Mouse (Mus musculus) embryo, embryonic 11.5 days (tissue): ENCODE results near the gene Fbh1.

Experiments
- DNase-seq: peaks from one replicate; pipeline ENCODE4 v3.0.0-alpha.2; 2012; ENCODE audit warnings: low read depth, low spot score

Gene Fbh1

DNA sequence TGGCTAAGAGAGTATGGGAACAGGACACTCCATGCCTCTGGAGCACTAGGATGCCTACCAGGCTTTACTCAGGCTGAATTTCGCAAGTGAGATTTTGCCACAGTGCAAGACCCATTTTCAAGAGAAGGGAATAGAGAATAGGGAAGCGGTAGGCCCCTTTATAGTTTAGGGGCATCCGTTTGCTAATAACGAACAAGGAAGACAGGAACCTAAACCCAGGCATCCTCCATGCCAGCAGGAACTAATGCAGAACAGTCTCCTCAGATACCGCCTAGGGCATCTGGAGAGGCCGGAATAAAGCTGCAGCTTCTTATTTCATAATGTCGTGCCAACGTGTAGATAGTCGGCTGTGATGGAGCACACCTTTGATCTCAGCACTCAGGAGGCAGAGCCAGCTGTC, 54.8 kb downstream of the Fbh1 start:
- DNase-seq = no peak

- no peak for DNase-seq
These were observed 58.8 kb downstream of the Fbh1 start for GRCm38 (mm10) chr2:11718573-11718972.

GRCm38 (mm10) chr2:11714535-11714934, 62.8 kb downstream of the Fbh1 start:
- DNase-seq = no peak

- no peak for DNase-seq
These were observed 64.4 kb downstream of the Fbh1 start for GRCm38 (mm10) chr2:11713021-11713420.

GRCm38 (mm10) chr2:11712483-11712990, 64.8 kb downstream of the Fbh1 start:
- no peak for DNase-seq

DNA sequence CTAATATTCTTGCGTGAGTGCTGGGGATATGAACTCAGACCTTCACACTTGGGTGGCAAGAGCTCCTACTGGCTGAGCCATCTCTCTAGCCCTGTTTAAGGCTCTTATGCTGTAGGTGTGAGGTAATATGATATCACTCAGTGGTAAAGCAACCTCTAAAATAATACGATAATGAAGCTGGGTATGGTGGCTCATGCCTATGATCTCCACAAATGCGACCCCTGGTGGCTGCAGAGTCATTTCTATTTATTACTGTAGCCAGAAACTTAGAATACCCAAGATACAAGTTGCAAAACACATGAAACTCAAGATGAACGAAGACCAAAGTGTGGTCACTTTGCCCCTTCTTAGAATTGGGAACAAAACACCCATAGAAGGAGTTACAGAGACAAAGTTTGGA, 67.3 kb downstream of the Fbh1 start:
- DNase-seq = peak; percentile 7

DNA sequence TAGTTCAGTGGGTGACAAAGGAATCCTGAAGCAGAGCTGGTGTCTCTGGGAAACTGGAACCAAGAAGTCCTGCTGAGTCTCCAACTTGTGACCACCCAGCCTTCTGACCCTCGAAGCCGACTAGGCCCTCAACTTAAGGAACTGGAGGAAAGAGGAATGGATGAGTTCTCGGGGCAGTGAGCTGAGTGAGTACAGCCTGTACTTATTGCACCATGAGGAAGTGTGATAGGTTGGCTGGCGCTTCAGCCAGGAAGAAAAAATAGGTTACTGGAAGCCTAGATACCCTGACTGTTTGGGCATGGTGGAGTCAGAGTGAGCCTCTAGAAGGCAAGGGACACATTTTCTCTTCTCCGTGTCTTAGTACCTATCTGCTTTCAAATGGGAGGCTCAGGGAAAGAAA, 68.8 kb downstream of the Fbh1 start:
- DNase-seq = no peak

- no peak for DNase-seq
These were observed 70.7 kb downstream of the Fbh1 start for GRCm38 (mm10) chr2:11706746-11707065.

DNA sequence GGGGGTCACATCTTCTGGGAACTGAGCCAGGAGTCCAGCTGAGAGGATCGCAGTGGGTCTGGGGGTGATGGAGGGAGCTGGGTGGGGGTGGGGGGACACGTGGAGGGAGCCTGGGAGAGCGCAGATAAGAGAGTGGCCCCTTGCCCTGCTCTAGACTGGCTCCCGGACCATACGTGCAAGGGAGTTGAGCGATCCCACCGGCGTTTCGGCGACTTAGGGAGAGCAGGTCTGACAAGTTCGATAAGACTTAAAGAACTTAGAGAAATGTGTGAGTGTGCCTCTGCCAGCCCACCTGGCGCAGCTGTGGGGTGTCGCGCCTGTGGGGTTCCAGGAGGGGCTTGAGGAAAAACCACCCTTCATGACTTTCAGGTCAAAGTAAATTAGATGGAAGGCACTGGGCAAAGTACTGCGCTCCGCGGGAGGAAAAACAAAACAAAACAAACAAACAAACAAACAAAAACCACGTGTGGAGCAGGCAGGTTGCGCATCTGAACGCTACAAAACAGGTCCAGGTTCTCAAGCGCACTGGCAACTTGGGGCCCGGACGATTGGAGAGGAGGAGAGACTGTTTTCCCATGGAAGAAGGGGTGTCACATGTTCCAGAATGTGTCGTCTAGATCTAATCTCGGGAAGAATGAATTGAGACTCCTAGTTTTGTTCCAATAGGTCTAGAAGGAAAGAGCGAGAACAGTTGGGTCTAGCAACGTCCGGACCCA, 71.2 kb downstream of the Fbh1 start:
- DNase-seq = no peak

- peak; percentile 9 for DNase-seq
These were observed 72.0 kb downstream of the Fbh1 start, which contains the start of gene Il15ra for GRCm38 (mm10) chr2:11705201-11706025. Gene Il15ra (plus strand): TSS chr2:11705290.

DNA sequence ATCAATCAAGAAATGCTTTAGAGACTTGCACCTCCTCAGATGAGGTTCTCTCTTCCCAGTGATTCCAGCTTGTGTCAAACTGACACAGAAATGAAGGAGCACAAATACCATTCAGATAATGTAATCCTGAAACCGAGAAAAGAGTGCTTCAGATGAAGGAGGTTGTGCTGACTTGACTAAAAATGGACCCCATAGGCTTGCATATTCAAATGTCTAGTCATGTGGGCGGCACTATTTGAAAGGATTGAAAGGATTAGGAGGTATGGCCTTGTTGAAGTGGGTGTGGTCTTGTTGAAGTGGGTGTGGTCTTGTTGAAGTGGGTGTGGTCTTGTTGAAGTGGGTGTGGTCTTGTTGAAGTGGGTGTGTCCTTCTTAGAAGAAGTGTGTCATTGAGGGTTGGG, 77.5 kb downstream of the Fbh1 start:
- no peak for DNase-seq

DNA sequence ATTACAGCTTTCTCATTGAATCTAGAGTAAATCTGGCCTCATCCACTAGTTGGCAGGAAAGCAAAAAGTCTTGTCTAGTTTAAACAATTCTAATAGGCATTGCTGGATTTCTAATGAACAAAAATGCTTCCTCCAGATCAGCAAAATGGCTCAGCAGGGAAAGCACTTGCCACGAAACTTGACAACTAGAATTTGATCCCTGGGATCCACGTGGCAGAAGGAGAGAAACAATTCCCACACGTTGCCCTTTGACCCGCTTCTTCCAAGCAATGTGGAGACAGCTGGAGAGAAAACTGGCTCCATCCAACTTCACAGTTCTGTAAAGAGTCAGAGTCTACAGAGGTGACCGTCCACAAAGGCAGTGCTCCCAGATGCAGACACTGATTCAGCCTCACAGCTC, 78.4 kb downstream of the Fbh1 start:
- no peak for DNase-seq

DNA sequence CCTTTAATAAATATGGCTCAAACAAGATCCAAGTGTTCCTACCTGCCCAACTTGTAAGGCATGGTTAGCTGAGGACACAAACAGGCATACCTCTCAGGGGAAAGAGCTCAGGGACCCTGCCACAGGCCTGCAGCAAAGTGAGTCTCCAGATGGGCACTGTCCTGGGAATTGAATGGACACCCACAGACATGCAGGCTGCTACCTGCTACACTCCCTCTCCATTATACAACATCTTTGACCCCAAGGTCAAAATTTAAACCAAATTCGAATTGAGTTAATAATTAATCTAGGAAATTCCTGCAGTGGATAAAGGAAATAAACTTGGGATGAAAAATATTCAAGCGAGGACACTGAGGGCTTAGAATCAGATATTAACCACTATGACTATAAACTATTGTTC, 81.5 kb downstream of the Fbh1 start:
- no peak for DNase-seq

DNA sequence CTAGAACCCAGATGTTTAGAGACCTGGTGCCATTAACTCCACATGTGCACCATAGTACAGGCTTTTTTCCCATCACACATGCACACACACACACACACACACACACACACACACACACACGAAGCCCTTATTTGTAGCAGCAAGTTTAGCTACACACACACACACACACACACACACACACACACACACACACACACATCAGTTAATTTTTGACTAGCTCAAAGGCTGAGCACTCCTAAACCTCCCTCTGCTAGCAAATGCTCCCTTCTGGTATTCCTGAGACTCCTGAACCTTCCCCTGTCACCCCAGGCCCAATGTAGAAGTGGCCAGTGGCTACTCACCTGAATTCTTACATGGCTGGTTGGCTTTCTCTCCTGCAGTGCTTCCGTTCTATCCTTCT, 83.3 kb downstream of the Fbh1 start:
- DNase-seq = no peak

DNA sequence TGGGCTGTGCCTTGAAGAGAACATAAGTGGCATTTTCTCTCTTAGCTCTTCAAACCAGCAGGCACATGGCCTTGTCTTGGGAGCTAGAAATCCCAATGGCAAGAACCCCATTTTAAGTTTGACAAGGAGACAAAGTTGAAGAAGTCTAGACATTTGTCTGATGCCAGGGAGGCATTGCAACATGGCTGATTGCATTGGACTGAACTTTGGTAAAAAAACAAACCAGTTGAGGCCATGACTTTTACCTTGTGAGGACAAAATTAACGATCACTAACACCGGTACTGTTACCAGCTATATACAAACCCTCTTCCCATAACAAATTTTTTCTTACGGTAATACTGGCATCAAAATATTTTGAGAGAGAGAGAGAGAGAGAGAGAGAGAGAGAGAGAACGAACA, 84.0 kb downstream of the Fbh1 start:
- DNase-seq = no peak
